8 mouse cellular contexts compared by ENCODE assay signal in the genomic region with DNA sequence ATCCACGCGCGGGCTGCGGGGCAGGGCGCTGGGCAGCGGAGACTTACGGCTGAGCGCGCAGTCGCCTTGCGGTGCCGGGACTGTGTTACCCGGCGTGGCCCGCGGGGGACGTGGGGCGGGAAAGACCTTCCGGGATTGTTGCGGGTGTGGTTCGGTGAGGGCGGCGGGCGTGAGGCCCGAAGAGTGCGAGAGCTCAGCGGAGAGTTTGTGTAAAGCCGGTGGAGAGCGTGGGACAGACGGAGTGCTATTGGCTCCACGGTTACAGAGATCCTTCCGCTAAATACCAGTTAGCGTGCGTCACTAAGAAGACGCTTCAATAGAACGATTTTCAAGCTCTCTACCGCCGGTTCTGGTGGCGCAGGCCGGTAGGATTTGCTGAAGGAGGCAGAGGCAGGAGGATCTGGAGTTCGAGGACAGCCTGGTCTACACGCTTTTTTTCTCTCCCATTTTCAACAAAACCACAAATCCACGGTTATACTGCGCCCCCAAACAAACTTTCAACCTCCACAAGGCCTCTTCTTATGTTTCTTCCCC. TPM values are rescaled to one million over a fixed set of nuclear protein-coding genes. Genes with fewer than 3 reads are reported as not detected.
DNase-seq lines count a peak whose midpoint lies in the region; ATAC-seq lines count a peak whose summit lies in the region.

No protein-coding gene starts in this region.

- intact Hi-C loops in gastrocnemius, postnatal 14 days (cut with DNase I; ENCODE audit: low total_unique reads): loop anchor here (5.0 kb wide), 1 partner anchor 36 kb away; no protein-coding TSS in a partner anchor
- intact Hi-C loops in left cerebral cortex, postnatal 10 days (cut with DNase I): loop anchor here (2.0 to 5.0 kb wide), 2 partner anchors 40 to 109 kb away; no protein-coding TSS in a partner anchor

- DNase-seq in adrenal gland, adult 18-20 months (ENCODE audit: low spot score in 2 of 2): peak; percentile 78 to 94
- peak; percentile 97 for DNase-seq in embryo, embryonic 10.5 days (ENCODE audit: low spot score)
- DNase-seq in gastrocnemius, postnatal 14 days: peak; percentile 79
- DNase-seq in left cerebral cortex, postnatal 10 days (ENCODE audit: extremely low spot score in 1 of 2, low spot score in 2 of 2): peak; percentile 91 to 93
- peak; percentile 93 to 95 for DNase-seq in right cerebral cortex, postnatal 10 days (ENCODE audit: low spot score in 2 of 2)
- peak; percentile 89 for DNase-seq in urinary bladder, postnatal 14 days (ENCODE audit: low spot score)

- ATAC-seq in inflammation-experienced regulatory T-cells, adult 6 months: peak; percentile 64
- ATAC-seq in megakaryocyte progenitor cell, adult 5-6 weeks (replicated peaks; ENCODE audit: poor library complexity): peak; percentile 37

RNA-seq across cellular contexts. Expression of gene Klrb1b, which starts 16.9 kb away (rescaled TPM):
- 1 to 10 TPM in 1 of 2 experiments, under 1 TPM in 1; 0.90 to 1.3 TPM for total RNA-seq in adrenal gland, adult 18-20 months (2021)
- not detected for total RNA-seq in gastrocnemius, postnatal 14 days (2021)
- polyA plus RNA-seq in inflammation-experienced regulatory T-cells, adult 6 months (2017; shearing (Covaris generic)): under 1 TPM in 1 of 3 experiments, not detected in 2; 0.79 TPM
- not detected for total RNA-seq in left cerebral cortex, postnatal 10 days (2021)
- 0.32 and 1.4 TPM in 2 replicates for total RNA-seq in megakaryocyte progenitor cell, adult 5-6 weeks (2015)
- total RNA-seq in megakaryocyte progenitor cell, adult 5-6 weeks (2017): not detected in 2 replicates

RNA-seq across cellular contexts. Expression of gene Gm44511, which starts 16.9 kb away (rescaled TPM):
- not detected for total RNA-seq in adrenal gland, adult 18-20 months (2021)
- not detected for total RNA-seq in gastrocnemius, postnatal 14 days (2021)
- not detected for polyA plus RNA-seq in inflammation-experienced regulatory T-cells, adult 6 months (2017; shearing (Covaris generic))
- not detected for total RNA-seq in left cerebral cortex, postnatal 10 days (2021)
- not detected in 2 replicates for total RNA-seq in megakaryocyte progenitor cell, adult 5-6 weeks (2015)
- not detected in 2 replicates for total RNA-seq in megakaryocyte progenitor cell, adult 5-6 weeks (2017)

RNA-seq across cellular contexts. Expression of gene Clec2i, which starts 44.4 kb away (rescaled TPM):
- total RNA-seq in adrenal gland, adult 18-20 months (2021): under 1 TPM; 0.29 to 0.33 TPM
- not detected for total RNA-seq in gastrocnemius, postnatal 14 days (2021)
- 10 to 100 TPM; 70.5 to 91.7 (median 73.9) TPM for polyA plus RNA-seq in inflammation-experienced regulatory T-cells, adult 6 months (2017; shearing (Covaris generic))
- not detected for total RNA-seq in left cerebral cortex, postnatal 10 days (2021)
- total RNA-seq in megakaryocyte progenitor cell, adult 5-6 weeks (2015): 3.1 and 6.7 TPM in 2 replicates
- total RNA-seq in megakaryocyte progenitor cell, adult 5-6 weeks (2017): 4.8 and 9.2 TPM in 2 replicates

RNA-seq across cellular contexts. Expression of gene BC035044, which starts 47.9 kb away (rescaled TPM):
- under 1 TPM in 1 of 2 experiments, not detected in 1; 0.93 TPM for total RNA-seq in adrenal gland, adult 18-20 months (2021)
- total RNA-seq in gastrocnemius, postnatal 14 days (2021): under 1 TPM in 1 of 2 experiments, not detected in 1; 0.13 TPM
- polyA plus RNA-seq in inflammation-experienced regulatory T-cells, adult 6 months (2017; shearing (Covaris generic)): 1 to 10 TPM; 4.6 to 6.7 (median 5.6) TPM
- 1 to 10 TPM; 1.5 to 1.7 TPM for total RNA-seq in left cerebral cortex, postnatal 10 days (2021)
- total RNA-seq in megakaryocyte progenitor cell, adult 5-6 weeks (2015): 237 and 280 TPM in 2 replicates
- 243 and 287 TPM in 2 replicates for total RNA-seq in megakaryocyte progenitor cell, adult 5-6 weeks (2017)

RNA-seq across cellular contexts. Expression of gene Klrb1c, which starts 54.0 kb away (rescaled TPM):
- under 1 TPM; 0.60 to 0.67 TPM for total RNA-seq in adrenal gland, adult 18-20 months (2021)
- total RNA-seq in gastrocnemius, postnatal 14 days (2021): under 1 TPM in 1 of 2 experiments, not detected in 1; 0.14 TPM
- under 1 TPM; 0.33 to 0.67 (median 0.34) TPM for polyA plus RNA-seq in inflammation-experienced regulatory T-cells, adult 6 months (2017; shearing (Covaris generic))
- not detected for total RNA-seq in left cerebral cortex, postnatal 10 days (2021)
- 0.07 and 0.96 TPM in 2 replicates for total RNA-seq in megakaryocyte progenitor cell, adult 5-6 weeks (2015)
- total RNA-seq in megakaryocyte progenitor cell, adult 5-6 weeks (2017): 0.37 and 0.51 TPM in 2 replicates

Comparison
In these comparisons a context has a peak if more than half of its experiments do, and no peak if none do; other contexts are left out.
1. Peak in every context shown above with its lines: DNase-seq and ATAC-seq.